In the genomic region with DNA sequence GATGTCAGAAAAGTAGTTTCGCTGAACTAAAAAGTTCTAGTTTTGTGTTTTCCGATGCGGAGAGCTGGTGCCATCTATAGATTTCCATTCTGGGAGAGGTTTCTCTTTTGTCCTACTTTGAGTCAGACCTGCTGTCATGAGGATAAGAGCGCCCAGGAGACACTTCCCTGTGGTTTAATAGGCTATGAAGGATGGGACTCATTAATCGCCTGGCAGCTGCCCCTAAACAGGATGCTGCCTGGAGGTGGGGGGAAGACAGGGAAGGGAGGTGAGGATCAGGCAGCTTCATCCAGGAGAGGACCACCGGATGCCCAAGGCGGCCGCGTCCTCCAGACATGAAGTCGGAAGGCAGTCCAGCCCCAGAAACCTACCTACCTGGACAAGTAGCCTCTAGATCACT, we compare ENCODE assay signal across 18 mouse cellular contexts.
DNase-seq lines count a peak whose midpoint lies in the region; ATAC-seq lines count a peak whose summit lies in the region.
"Had no signal": no experiment of that assay in that cellular context is flagged by ENCODE, and none has a peak within 500 bp of the region (broad histone marks: within the 10 kb centered on the region; RNA-seq: fewer than 3 reads in every experiment).

No protein-coding gene starts in this region.

- no peaks in the 10 kb centered on the region for H3K27me3 ChIP-seq in embryonic facial prominence, embryonic 11.5 days (ENCODE audit: control insufficient read depth, insufficient read depth, low read length)
- H3K27me3 ChIP-seq in embryonic facial prominence, embryonic 10.5 days (replicated peaks; ENCODE audit: low read depth, poor library complexity, severe bottlenecking): no peaks in the 10 kb centered on the region
- no peaks in the 10 kb centered on the region for H3K27me3 ChIP-seq in kidney, embryonic 15.5 days
- H3K27me3 ChIP-seq: heart, embryonic 12.5 days; lung, embryonic 15.5 days had no signal

- no peak overlapping the region for H3K27ac ChIP-seq in embryonic facial prominence, embryonic 11.5 days (replicated peaks; ENCODE audit: low read depth, low read length)
- no peak overlapping the region for H3K27ac ChIP-seq in embryonic facial prominence, embryonic 10.5 days (replicated peaks)
- H3K27ac ChIP-seq in kidney, embryonic 15.5 days: no peak overlapping the region
- H3K27ac ChIP-seq: forebrain, embryonic 10.5 days; gastrocnemius, adult 2 months; liver, embryonic 14.5 days; lung, embryonic 15.5 days; midbrain, embryonic 10.5 days had no signal

- no peak overlapping the region for H3K4me2 ChIP-seq in embryonic facial prominence, embryonic 11.5 days (ENCODE audit: low read depth, low read length)
- H3K4me2 ChIP-seq in kidney, embryonic 15.5 days: no peak overlapping the region
- H3K4me2 ChIP-seq: heart, embryonic 12.5 days; lung, embryonic 15.5 days had no signal

- ATAC-seq in embryonic facial prominence, embryonic 11.5 days (replicated peaks; ENCODE audit: insufficient number of reproducible peaks, low FRiP score, low TSS enrichment, low read depth): peak; percentile 47; the same call in 1 of the 2 replicates
- peak; percentile 81 for ATAC-seq in kidney, embryonic 15.5 days (replicated peaks; ENCODE audit: low FRiP score)
- ATAC-seq: forebrain, postnatal 0 days had no signal

- H3K4me3 ChIP-seq in embryonic facial prominence, embryonic 11.5 days (ENCODE audit: low read depth, low read length): no peak overlapping the region
- H3K4me3 ChIP-seq in embryonic facial prominence, embryonic 10.5 days: no peak overlapping the region
- no peak overlapping the region for H3K4me3 ChIP-seq in kidney, embryonic 15.5 days (replicated peaks)
- H3K4me3 ChIP-seq: forebrain, embryonic 10.5 days; gastrocnemius, adult 2 months; heart, embryonic 12.5 days; lung, embryonic 15.5 days; midbrain, embryonic 10.5 days had no signal

- WGBS in embryonic facial prominence, embryonic 11.5 days: 83% methylated on average over 10 of the region's 10 CpGs
- 82% methylated on average over 10 of the region's 10 CpGs for WGBS in embryonic facial prominence, embryonic 10.5 days
- WGBS in kidney, embryonic 15.5 days: 52% methylated on average over 10 of the region's 10 CpGs

- H3K36me3 ChIP-seq in embryonic facial prominence, embryonic 11.5 days (replicated peaks; ENCODE audit: control insufficient read depth, insufficient read depth, low read depth, low read length): no peaks in the 10 kb centered on the region
- no peaks in the 10 kb centered on the region for H3K36me3 ChIP-seq in embryonic facial prominence, embryonic 10.5 days (replicated peaks)
- H3K36me3 ChIP-seq in kidney, embryonic 15.5 days: no peaks in the 10 kb centered on the region
- H3K36me3 ChIP-seq: heart, embryonic 12.5 days; lung, embryonic 15.5 days had no signal

- DNase-seq in embryonic facial prominence, embryonic 11.5 days (ENCODE audit: low spot score): no peak
- no peak for DNase-seq in embryonic facial prominence, embryonic 10.5 days (ENCODE audit: low spot score)
- DNase-seq in kidney, adult 8-10 months: no peak
- DNase-seq in brain, adult 2 months (ENCODE audit: low read depth, low spot score): peak; percentile 53
- DNase-seq in mesoderm, embryonic 11.5 days (ENCODE audit: low read depth, low spot score): peak; percentile 19
- DNase-seq in urinary bladder, postnatal 4 days (ENCODE audit: low spot score in 2 of 2): no peak
- DNase-seq: forebrain, postnatal 0 days; gastrocnemius, adult 2 months; heart, postnatal 14 days; kidney, adult 2 months; lung, postnatal 4 days; thymus, postnatal 14 days had no signal

- no peaks in the 10 kb centered on the region for H3K9me3 ChIP-seq in embryonic facial prominence, embryonic 11.5 days (replicated peaks; ENCODE audit: control insufficient read depth, low read length)
- no peaks in the 10 kb centered on the region for H3K9me3 ChIP-seq in embryonic facial prominence, embryonic 10.5 days
- H3K9me3 ChIP-seq in kidney, embryonic 15.5 days (replicated peaks): no peaks in the 10 kb centered on the region
- H3K9me3 ChIP-seq: forebrain, embryonic 10.5 days; heart, embryonic 12.5 days; lung, embryonic 15.5 days; midbrain, embryonic 10.5 days had no signal

- no peak overlapping the region for H3K9ac ChIP-seq in embryonic facial prominence, embryonic 11.5 days (replicated peaks; ENCODE audit: low read length)
- H3K9ac ChIP-seq in kidney, embryonic 15.5 days: no peak overlapping the region
- H3K9ac ChIP-seq: forebrain, postnatal 0 days; heart, embryonic 12.5 days; liver, embryonic 14.5 days; lung, embryonic 15.5 days had no signal

- H3K4me1 ChIP-seq in embryonic facial prominence, embryonic 11.5 days (ENCODE audit: control insufficient read depth, insufficient read depth, low read length): no peaks in the 10 kb centered on the region
- H3K4me1 ChIP-seq in embryonic facial prominence, embryonic 10.5 days: 0 out of 2 replicates have a peak, but pooled peaks cover 3% of the 10 kb centered on the region
- peaks cover 9% of the 10 kb centered on the region; the same call in 1 of the 2 replicates for H3K4me1 ChIP-seq in kidney, embryonic 15.5 days
- H3K4me1 ChIP-seq: forebrain, embryonic 10.5 days; lung, embryonic 15.5 days had no signal

Comparison
In these comparisons a context has a peak if more than half of its experiments do, and no peak if none do; other contexts are left out.
1. DNase-seq: peak in brain, adult 2 months (single experiment) and mesoderm, embryonic 11.5 days (single experiment); none in embryonic facial prominence, embryonic 11.5 days (single experiment), embryonic facial prominence, embryonic 10.5 days (single experiment), kidney, adult 8-10 months (0 of 2) and urinary bladder, postnatal 4 days (0 of 2).